Mouse (Mus musculus) liver, postnatal 0 days (tissue): ENCODE measurements around the gene Jak3.

Source experiments
- CTCF ChIP-seq: sonication (generic); IDR thresholded peaks from 2 replicates; pipeline ENCODE4 v1.5.1; 2016; ENCODE audit warnings: antibody characterized with exemption, low read depth
- EP300 ChIP-seq: IDR thresholded peaks from 2 replicates; pipeline ENCODE4 v1.6.1; 2016; ENCODE audit warnings: antibody characterized with exemption, low read depth, mild to moderate bottlenecking

DNA sequence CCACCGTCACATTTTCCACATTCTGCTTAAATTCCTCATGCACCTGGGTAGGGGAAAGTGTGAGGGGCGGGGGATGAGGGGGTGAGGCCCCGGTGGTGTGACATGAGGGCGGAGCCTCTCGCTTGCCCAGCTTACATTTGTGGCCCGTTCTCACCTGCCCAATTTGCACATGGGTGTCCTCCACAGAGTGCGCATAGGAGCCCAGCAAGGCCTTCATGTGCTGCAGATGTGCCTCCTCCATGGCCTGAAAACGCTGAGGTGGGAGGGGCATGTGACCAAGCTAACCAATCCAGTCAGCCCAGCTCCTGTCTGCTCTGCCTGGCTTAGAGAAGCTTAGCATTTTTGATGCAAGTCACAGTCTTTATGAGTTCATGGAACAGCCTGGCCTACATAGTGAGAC is 39.4 kb downstream of the Jak3 start:
- TF ChIP-seq CTCF (no peak), EP300 (no peak)
